Mouse (Mus musculus) layer of hippocampus, adult 9-10 months (tissue): ENCODE measurements around the gene Clasrp.

Experiments used
- DNase-seq: peaks from one replicate; pipeline ENCODE4 v3.0.0; 2022; ENCODE audit warnings: low spot score

The Clasrp gene

DNA sequence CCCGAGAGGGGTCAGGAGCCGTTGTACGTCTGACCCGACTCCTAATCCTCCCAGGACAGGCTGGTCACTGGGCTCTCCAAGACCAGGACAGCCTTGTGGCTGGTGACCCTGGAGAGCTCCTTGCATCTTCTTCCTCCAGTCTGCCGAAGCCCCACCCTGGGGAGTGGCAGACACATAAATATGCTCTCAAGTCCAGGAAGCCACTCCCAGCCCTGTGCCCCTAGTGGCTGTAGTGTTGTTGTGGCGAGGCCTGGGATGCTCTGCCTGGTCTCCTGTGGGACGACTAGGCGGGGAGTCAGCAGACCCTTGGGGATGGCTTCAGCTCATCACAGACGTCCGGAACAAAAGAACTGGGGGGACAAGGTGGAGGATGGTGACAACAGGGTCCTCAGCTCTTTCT, 73.2 kb downstream of the Clasrp start:
- DNase-seq = no peak
